Mouse (Mus musculus) MEL (cell line): Measurements from ENCODE around the gene Trpv4. TPM values are rescaled to one million over a fixed set of nuclear protein-coding genes. Genes with fewer than 3 reads are reported as not detected.

Source experiments
- DNase-seq: peaks from one replicate; pipeline ENCODE4 v3.0.0; 2011; ENCODE audit warnings: low read depth, low spot score
- H3K27ac ChIP-seq: 2 replicates; pipeline ENCODE4 v1.5.1; 2012; ENCODE audit warnings: low read depth, mild to moderate bottlenecking, control low read depth, low read length, moderate library complexity; ENCODE audit not compliant: control insufficient read depth
- H3K27me3 ChIP-seq, 2 experiments: fragments of 150-350 bp in 1 of 2; sonication (generic) in 1 of 2; 2 replicates each; pipeline ENCODE4 v1.6.1; 2012; ENCODE audit warnings: low read length in 2 of 2, mild to moderate bottlenecking in 2 of 2, improper control_type of control experiment in 1 of 2, moderate library complexity in 1 of 2; ENCODE audit not compliant: insufficient read depth in 2 of 2, control insufficient read depth in 1 of 2
- H3K36me3 ChIP-seq, 2 experiments: 2 replicates each; pipeline ENCODE4 v1.6.1; 2012 to 2014; ENCODE audit warnings: low read length in 2 of 2, improper control_type of control experiment in 1 of 2, inconsistent platforms in 1 of 2, mild to moderate bottlenecking in 1 of 2; ENCODE audit not compliant: insufficient read depth in 2 of 2, control insufficient read depth in 1 of 2
- H3K4me1 ChIP-seq, 2 experiments: fragments of 150-350 bp in 1 of 2; sonication (generic) in 1 of 2; 2 replicates each; pipeline ENCODE4 v1.6.1; 2012; ENCODE audit warnings: low read length in 2 of 2, improper control_type of control experiment in 1 of 2, mild to moderate bottlenecking in 1 of 2; ENCODE audit not compliant: insufficient read depth in 2 of 2, control insufficient read depth in 1 of 2
- H3K4me3 ChIP-seq, 2 experiments: fragments of 150-350 bp in 1 of 2; sonication (generic) in 1 of 2; 2 replicates each; pipeline ENCODE4 v1.5.1; 2012; ENCODE audit warnings: low read depth in 2 of 2, low read length in 2 of 2, mild to moderate bottlenecking in 2 of 2, moderate library complexity in 2 of 2, control low read depth in 1 of 2, improper control_type of control experiment in 1 of 2; ENCODE audit not compliant: control insufficient read depth in 1 of 2, insufficient read depth in 1 of 2
- H3K79me2 ChIP-seq: 2 replicates; pipeline ENCODE4 v1.6.1; 2012; ENCODE audit warnings: mild to moderate bottlenecking, low read length, moderate library complexity; ENCODE audit not compliant: control insufficient read depth, poor library complexity, insufficient read depth
- H3K9ac ChIP-seq: 2 replicates; pipeline ENCODE4 v1.6.1; 2012; ENCODE audit warnings: low read depth, mild to moderate bottlenecking, control low read depth, low read length, moderate library complexity; ENCODE audit not compliant: control insufficient read depth, poor library complexity, severe bottlenecking
- H3K9me3 ChIP-seq: fragments of 150-350 bp; sonication (generic); replicated peaks from 2 replicates; pipeline ENCODE4 v1.6.1; 2012; ENCODE audit warnings: mild to moderate bottlenecking, low read length, improper control_type of control experiment, moderate library complexity; ENCODE audit not compliant: insufficient read depth
- BHLHE40 ChIP-seq: IDR thresholded peaks from 2 replicates; pipeline ENCODE4 v1.6.1; 2012; ENCODE audit warnings: low read depth, mild to moderate bottlenecking, inconsistent platforms, low read length, improper control_type of control experiment, borderline replicate concordance
- CHD1 ChIP-seq: IDR thresholded peaks from 2 replicates; pipeline ENCODE4 v1.6.1; 2012; ENCODE audit warnings: low read depth, mild to moderate bottlenecking, inconsistent platforms, low read length, improper control_type of control experiment
- CTCF ChIP-seq, 3 experiments: IDR thresholded peaks in 2 of 3; conservative IDR thresholded peaks in 1 of 3; 2 replicates each; pipeline ENCODE4 v1.5.1; 2011 to 2012; ENCODE audit warnings: low read length in 3 of 3, low read depth in 2 of 3, mild to moderate bottlenecking in 2 of 3, improper control_type of control experiment in 1 of 3, inconsistent platforms in 1 of 3, mixed read lengths in 1 of 3, moderate library complexity in 1 of 3; ENCODE audit not compliant: control insufficient read depth in 1 of 3, insufficient read depth in 1 of 3, poor library complexity in 1 of 3, severe bottlenecking in 1 of 3
- ELF1 ChIP-seq: IDR thresholded peaks from 2 replicates; pipeline ENCODE4 v1.6.1; 2014; ENCODE audit warnings: low read depth, mild to moderate bottlenecking, inconsistent platforms, low read length, improper control_type of control experiment, moderate library complexity
- EP300 ChIP-seq, 2 experiments: IDR thresholded peaks; 2 replicates each; pipeline ENCODE4 v1.6.1; 2011; ENCODE audit warnings: improper control_type of control experiment in 2 of 2, low read length in 2 of 2, low read depth in 1 of 2, mild to moderate bottlenecking in 1 of 2
- ETS1 ChIP-seq: IDR thresholded peaks from 2 replicates; pipeline ENCODE4 v1.6.1; 2012; ENCODE audit warnings: low read depth, mild to moderate bottlenecking, inconsistent platforms, low read length, improper control_type of control experiment, moderate library complexity
- JUND ChIP-seq: IDR thresholded peaks from 2 replicates; pipeline ENCODE4 v1.6.1; 2011; ENCODE audit warnings: low read depth, mild to moderate bottlenecking, improper control_type of control experiment, low read length
- MAX ChIP-seq: IDR thresholded peaks from 2 replicates; pipeline ENCODE4 v1.6.1; 2011; ENCODE audit warnings: low read length, improper control_type of control experiment
- MAZ ChIP-seq: IDR thresholded peaks from 2 replicates; pipeline ENCODE4 v1.6.1; 2012; ENCODE audit warnings: low read depth, mild to moderate bottlenecking, inconsistent platforms, low read length, improper control_type of control experiment
- MYC ChIP-seq: IDR thresholded peaks from 2 replicates; pipeline ENCODE4 v1.6.1; 2011; ENCODE audit warnings: low read depth, mild to moderate bottlenecking, low read length, improper control_type of control experiment, moderate library complexity
- NELFE ChIP-seq: IDR thresholded peaks from 2 replicates; pipeline ENCODE4 v1.6.1; 2011; ENCODE audit warnings: low read depth, low read length, improper control_type of control experiment
- POLR2AphosphoS2 ChIP-seq: IDR thresholded peaks from 2 replicates; pipeline ENCODE4 v1.6.1; 2011; ENCODE audit warnings: low read length, improper control_type of control experiment
- RAD21 ChIP-seq: IDR thresholded peaks from 2 replicates; pipeline ENCODE4 v1.6.1; 2011; ENCODE audit warnings: mild to moderate bottlenecking, low read depth, low read length, improper control_type of control experiment
- SIN3A ChIP-seq: IDR thresholded peaks from 2 replicates; pipeline ENCODE4 v1.6.1; 2012; ENCODE audit warnings: low read length, improper control_type of control experiment, inconsistent platforms
- SMC3 ChIP-seq: IDR thresholded peaks from 2 replicates; pipeline ENCODE4 v1.6.1; 2011; ENCODE audit warnings: low read depth, low read length, improper control_type of control experiment
- UBTF ChIP-seq: IDR thresholded peaks from 2 replicates; pipeline ENCODE4 v1.6.1; 2012; ENCODE audit warnings: low read depth, mild to moderate bottlenecking, inconsistent platforms, low read length, improper control_type of control experiment, moderate library complexity, borderline replicate concordance; ENCODE audit not compliant: insufficient read depth
- ZC3H11A ChIP-seq: IDR thresholded peaks from 2 replicates; pipeline ENCODE4 v1.6.1; 2012; ENCODE audit warnings: low read depth, mild to moderate bottlenecking, inconsistent platforms, low read length, improper control_type of control experiment
- ZMIZ1 ChIP-seq: IDR thresholded peaks from 2 replicates; pipeline ENCODE4 v1.6.1; 2012; ENCODE audit warnings: low read depth, mild to moderate bottlenecking, inconsistent platforms, low read length, improper control_type of control experiment, moderate library complexity
- ZNF384 ChIP-seq: IDR thresholded peaks from 2 replicates; pipeline ENCODE4 v1.6.1; 2012; ENCODE audit warnings: low read depth, mild to moderate bottlenecking, inconsistent platforms, low read length, improper control_type of control experiment
- polyA plus RNA-seq, 2 experiments: library from polyadenylated mRNA; stranded (reverse) in 1 of 2; unstranded in 1 of 2; fragments of >175 nt in 1 of 2; fragments of >200 nt in 1 of 2; gene quantifications; 2 replicates each; pipeline versions ENCODE4 v1.2.1 to v1.2.4; 2012; ENCODE audit warnings: low replicate concordance in 2 of 2, low read depth in 1 of 2; ENCODE audit not compliant: insufficient read length in 2 of 2, insufficient read depth in 1 of 2, missing spikeins in 1 of 2
- total RNA-seq: library from RNA; depleted of rRNA; stranded (reverse); fragments of 300-350 nt; gene quantifications from 2 replicates; pipeline ENCODE4 v1.2.3, GENCODE M21; 2012

The Trpv4 gene
- total and polyA plus RNA-seq, 3 experiments: 0.29 TPM; not detected in 2

DNA sequence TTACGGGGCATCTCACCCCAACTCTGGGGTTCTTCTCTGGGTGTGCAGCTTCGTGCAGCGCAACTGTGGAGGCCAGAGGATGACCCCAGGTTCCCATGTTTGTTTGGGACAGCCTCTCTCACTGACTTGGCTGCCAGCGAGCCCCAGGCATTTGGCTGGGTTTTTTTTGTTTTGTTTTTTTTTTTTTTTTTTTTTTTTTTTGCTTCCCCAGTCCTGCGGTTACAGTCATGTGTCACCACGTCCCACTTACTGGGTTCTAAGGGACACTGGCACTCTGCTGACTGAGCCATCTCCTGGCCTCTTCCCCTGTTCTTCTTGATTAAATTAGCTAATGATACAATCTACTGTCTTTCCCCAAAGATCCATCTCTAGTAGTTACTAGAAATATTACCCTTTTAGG is 60.6 kb downstream of the Trpv4 start:
- no peak overlapping the region for H3K27ac ChIP-seq
- H3K4me1 ChIP-seq: no peaks in the 10 kb centered on the region
- H3K27me3 ChIP-seq: no peaks in the 10 kb centered on the region

DNA sequence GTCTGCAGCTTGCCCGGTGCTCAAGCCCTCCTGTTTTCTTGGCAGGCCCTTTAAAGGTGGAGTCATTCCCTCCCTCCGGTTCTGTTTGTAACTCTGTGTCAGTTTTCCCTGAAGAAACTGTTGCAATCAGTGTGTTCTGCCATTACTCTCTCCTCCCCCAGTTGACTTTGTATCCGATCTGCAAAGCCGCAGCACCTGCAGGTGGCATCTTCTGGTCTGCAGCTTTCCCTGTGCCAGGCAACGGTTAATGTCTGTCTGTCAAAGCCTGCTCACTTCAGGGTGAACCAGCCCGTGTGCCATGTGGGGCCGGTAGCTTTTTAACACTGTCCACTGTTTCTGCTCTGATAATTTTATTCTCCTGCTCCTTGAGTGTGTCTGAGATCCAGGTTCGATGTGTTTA is 61.0 kb downstream of the Trpv4 start:
- TF ChIP-seq ETS1: no peak
- no peak for TF ChIP-seq RAD21
- TF ChIP-seq MAX: no peak
- TF ChIP-seq ELF1: no peak
- TF ChIP-seq CTCF (IDR thresholded peaks at IDR 0.05 in 2 of 3, conservative IDR thresholded peaks at IDR 0.05 in 1 of 3; ENCODE audit: control insufficient read depth in 1 of 3, insufficient read depth in 1 of 3, low read depth in 2 of 3, low read length in 3 of 3, poor library complexity in 1 of 3, severe bottlenecking in 1 of 3): no peak
- no peak for TF ChIP-seq ZC3H11A
- TF ChIP-seq SIN3A: no peak
- TF ChIP-seq POLR2AphosphoS2: no peak
- no peak for TF ChIP-seq SMC3
- TF ChIP-seq JUND: no peak
- TF ChIP-seq CHD1: no peak
- no peak for TF ChIP-seq MYC
- Histone ChIP-seq H3K9me3 (no peaks in the 10 kb centered on the region), H3K27me3 (no peaks in the 10 kb centered on the region), H3K4me3 (no peak overlapping the region), H3K4me1 (peaks cover 0 to 3% of the 10 kb centered on the region in 2 experiments; a peak in 2 of 4 replicates), H3K79me2 (no peaks in the 10 kb centered on the region), H3K36me3 (no peaks in the 10 kb centered on the region; a peak in 1 of 4 replicates), H3K27ac (no peak overlapping the region), H3K9ac (no peak overlapping the region)
- DNase-seq: no peak

More for the DNA sequence above, 60.6 kb downstream of the Trpv4 start:
- H3K9me3 ChIP-seq: no peaks in the 10 kb centered on the region
- H3K79me2 ChIP-seq: no peaks in the 10 kb centered on the region
- DNase-seq: no peak
- H3K4me3 ChIP-seq: no peak overlapping the region
- TF ChIP-seq ZNF384 (no peak), RAD21 (no peak), EP300 (IDR thresholded peaks at IDR 0.05; ENCODE audit: low read depth in 1 of 2, low read length in 2 of 2) (no peak), JUND (no peak), CTCF (IDR thresholded peaks at IDR 0.05 in 2 of 3, conservative IDR thresholded peaks at IDR 0.05 in 1 of 3; ENCODE audit: control insufficient read depth in 1 of 3, insufficient read depth in 1 of 3, low read depth in 2 of 3, low read length in 3 of 3, poor library complexity in 1 of 3, severe bottlenecking in 1 of 3) (no peak), ELF1 (no peak), ZC3H11A (no peak), NELFE (no peak), UBTF (no peak), POLR2AphosphoS2 (no peak), MYC (no peak), BHLHE40 (no peak), MAZ (no peak), ZMIZ1 (no peak)
- H3K36me3 ChIP-seq: no peaks in the 10 kb centered on the region; a peak in 1 of 4 replicates
- H3K9ac ChIP-seq: no peak overlapping the region
